Mouse (Mus musculus) limb, embryonic 13.5 days (tissue): ENCODE results near the gene Lsamp. TPM values are rescaled to one million over a fixed set of nuclear protein-coding genes. Genes with fewer than 3 reads are reported as not detected.
"Not testable (repeated sequence)": the region's sequence is repeated elsewhere in the genome, so short reads cannot be mapped to it uniquely, and the experiment has no call there.

Source experiments
- ATAC-seq: fragments of 200-750 bp; cut with Nextera tagmentation; 2 replicates; pipeline ENCODE4 v1.8.0; 2017; ENCODE audit warnings: low read depth, moderate number of reproducible peaks, moderate TSS enrichment; ENCODE audit not compliant: low FRiP score
- H3K27ac ChIP-seq: fragments of 300-500 bp; sonication (generic); 2 replicates; pipeline ENCODE4 v1.5.1; 2015; ENCODE audit warnings: inconsistent platforms, mild to moderate bottlenecking, moderate library complexity
- H3K27me3 ChIP-seq: fragments of 300-500 bp; sonication (generic); 2 replicates; pipeline ENCODE4 v1.6.1; 2015; ENCODE audit warnings: mild to moderate bottlenecking, inconsistent platforms
- H3K36me3 ChIP-seq: fragments of 300-500 bp; sonication (generic); 2 replicates; pipeline ENCODE4 v1.6.1; 2015; ENCODE audit warnings: inconsistent platforms, mild to moderate bottlenecking, moderate library complexity
- H3K4me1 ChIP-seq: fragments of 300-500 bp; sonication (generic); 2 replicates; pipeline ENCODE4 v1.6.1; 2015; ENCODE audit warnings: inconsistent platforms
- H3K4me2 ChIP-seq: fragments of 300-500 bp; sonication (generic); replicated peaks from 2 replicates; pipeline ENCODE4 v1.6.1; 2015; ENCODE audit warnings: inconsistent platforms, mild to moderate bottlenecking, moderate library complexity
- H3K4me3 ChIP-seq: fragments of 300-500 bp; sonication (generic); 2 replicates; pipeline ENCODE4 v1.5.1; 2015; ENCODE audit warnings: moderate library complexity, mild to moderate bottlenecking, inconsistent platforms
- H3K9ac ChIP-seq: fragments of 300-500 bp; sonication (generic); 2 replicates; pipeline ENCODE4 v1.6.1; 2015; ENCODE audit warnings: mild to moderate bottlenecking, inconsistent platforms
- H3K9me3 ChIP-seq: fragments of 300-500 bp; sonication (generic); 2 replicates; pipeline ENCODE4 v1.6.1; 2016; ENCODE audit warnings: inconsistent platforms
- WGBS: fragments of 180-500 bp; shearing (Covaris S2); methylation state at CpG from one replicate; pipeline ENCODE4 v1.1.7; 2015; 5-methylcytosine and 5-hydroxymethylcytosine counted together
- polyA plus RNA-seq: library from polyadenylated mRNA; unstranded; fragments of >200 nt; fragmentation: Nextera tagmentation; extraction: Ambion mirVana; gene quantifications from 2 replicates; pipeline ENCODE4 v1.2.1, GENCODE M21; 2015

The Lsamp gene
- polyA plus RNA-seq, 1 experiment from 2014 or later, result 11.3 TPM

- no peak overlapping the region for H3K4me3 ChIP-seq
- no peak for ATAC-seq
- no peak overlapping the region for H3K9ac ChIP-seq
- 82% methylated on average over 4 of the region's 4 CpGs for WGBS
- no peak overlapping the region for H3K27ac ChIP-seq
- H3K27me3 ChIP-seq, result no peaks in the 10 kb centered on the region
- H3K9me3 ChIP-seq, result no peaks in the 10 kb centered on the region
- H3K4me2 ChIP-seq, result no peak overlapping the region
- H3K36me3 ChIP-seq, result no peaks in the 10 kb centered on the region
- H3K4me1 ChIP-seq, result no peaks in the 10 kb centered on the region
These were observed 565.5 kb downstream of the Lsamp start for GRCm38 (mm10) chr16:40549663-40550062.

- H3K36me3 ChIP-seq, result no peaks in the 10 kb centered on the region
- no peak overlapping the region for H3K27ac ChIP-seq
- 0 out of 2 replicates have a peak, but pooled peaks cover 4% of the 10 kb centered on the region for H3K4me1 ChIP-seq
- no peak overlapping the region for H3K4me2 ChIP-seq
- 94% methylated on average over 1 of the region's 1 CpGs for WGBS
- H3K9me3 ChIP-seq, result no peaks in the 10 kb centered on the region
- no peak overlapping the region for H3K9ac ChIP-seq
- no peak overlapping the region for H3K4me3 ChIP-seq
- H3K27me3 ChIP-seq, result no peaks in the 10 kb centered on the region
- no peak for ATAC-seq
These were observed 571.4 kb downstream of the Lsamp start for GRCm38 (mm10) chr16:40555608-40556007.

- H3K27me3 ChIP-seq, result no peaks in the 10 kb centered on the region
- H3K36me3 ChIP-seq, result no peaks in the 10 kb centered on the region
- 22% methylated on average over 5 of the region's 5 CpGs for WGBS
- H3K27ac ChIP-seq, result no peak overlapping the region
- H3K9me3 ChIP-seq, result no peaks in the 10 kb centered on the region
- no peak for ATAC-seq
- 0 out of 2 replicates have a peak, but pooled peaks cover 4% of the 10 kb centered on the region for H3K4me1 ChIP-seq
- H3K9ac ChIP-seq, result no peak overlapping the region
- no peak overlapping the region for H3K4me2 ChIP-seq
- H3K4me3 ChIP-seq, result no peak overlapping the region
These were observed 573.6 kb downstream of the Lsamp start for GRCm38 (mm10) chr16:40557680-40558249.

GRCm38 (mm10) chr16:40567431-40567941, 583.3 kb downstream of the Lsamp start:
- no peak for ATAC-seq
- WGBS, result 69% methylated on average over 9 of the region's 9 CpGs

GRCm38 (mm10) chr16:40572085-40572745, 588.1 kb downstream of the Lsamp start:
- Histone ChIP-seq H3K27ac (no peak overlapping the region), H3K4me3 (no peak overlapping the region), H3K9ac (no peak overlapping the region), H3K9me3 (no peaks in the 10 kb centered on the region), H3K36me3 (no peaks in the 10 kb centered on the region), H3K4me2 (no peak overlapping the region), H3K4me1 (0 out of 2 replicates have a peak, but pooled peaks cover 7% of the 10 kb centered on the region), H3K27me3 (no peaks in the 10 kb centered on the region)
- 78% methylated on average over 12 of the region's 12 CpGs for WGBS
- no peak for ATAC-seq

More at GRCm38 (mm10) chr16:40567431-40567941, 583.3 kb downstream of the Lsamp start:
- Histone ChIP-seq H3K27ac (no peak overlapping the region), H3K9ac (no peak overlapping the region), H3K4me2 (no peak overlapping the region), H3K4me3 (no peak overlapping the region), H3K36me3 (no peaks in the 10 kb centered on the region), H3K9me3 (no peaks in the 10 kb centered on the region), H3K4me1 (no peaks in the 10 kb centered on the region), H3K27me3 (no peaks in the 10 kb centered on the region)

GRCm38 (mm10) chr16:40582076-40582475, 597.9 kb downstream of the Lsamp start:
- H3K9ac ChIP-seq, result no peak overlapping the region
- H3K9me3 ChIP-seq, result no peaks in the 10 kb centered on the region
- 60% methylated on average over 3 of the region's 3 CpGs for whole genome bisulfite sequencing
- ATAC-seq, result no peak
- no peaks in the 10 kb centered on the region for H3K36me3 ChIP-seq
- no peak overlapping the region for H3K27ac ChIP-seq
- no peak overlapping the region for H3K4me2 ChIP-seq
- H3K27me3 ChIP-seq, result no peaks in the 10 kb centered on the region
- H3K4me3 ChIP-seq, result no peak overlapping the region
- H3K4me1 ChIP-seq, result no peaks in the 10 kb centered on the region

GRCm38 (mm10) chr16:40593161-40593560, 609.0 kb downstream of the Lsamp start:
- Histone ChIP-seq H3K4me2 (no peak overlapping the region), H3K27me3 (no peaks in the 10 kb centered on the region), H3K9ac (no peak overlapping the region), H3K4me3 (no peak overlapping the region), H3K9me3 (no peaks in the 10 kb centered on the region), H3K36me3 (no peaks in the 10 kb centered on the region), H3K27ac (no peak overlapping the region), H3K4me1 (peaks cover 4% of the 10 kb centered on the region; the same call in 1 of the 2 replicates)
- no peak for ATAC-seq
- 62% methylated on average over 6 of the region's 6 CpGs for WGBS

GRCm38 (mm10) chr16:40601431-40602387, 617.5 kb downstream of the Lsamp start:
- Histone ChIP-seq H3K9ac (no peak overlapping the region), H3K27me3 (no peaks in the 10 kb centered on the region), H3K4me1 (no peaks in the 10 kb centered on the region), H3K36me3 (no peaks in the 10 kb centered on the region), H3K4me2 (no peak overlapping the region), H3K4me3 (no peak overlapping the region), H3K27ac (no peak overlapping the region), H3K9me3 (no peaks in the 10 kb centered on the region)
- no peak; the same call in 1 of the 2 replicates for ATAC-seq
- WGBS, result 58% methylated on average over 4 of the region's 4 CpGs

- Histone ChIP-seq H3K4me3 (no peak overlapping the region), H3K27me3 (no peaks in the 10 kb centered on the region), H3K9ac (no peak overlapping the region), H3K4me1 (no peaks in the 10 kb centered on the region), H3K9me3 (no peaks in the 10 kb centered on the region), H3K36me3 (no peaks in the 10 kb centered on the region), H3K27ac (no peak overlapping the region), H3K4me2 (no peak overlapping the region)
- ATAC-seq, result no peak
- WGBS, result 44% methylated on average over 3 of the region's 3 CpGs
These were observed 623.3 kb downstream of the Lsamp start for GRCm38 (mm10) chr16:40607509-40607908.

GRCm38 (mm10) chr16:40616697-40617096, 632.5 kb downstream of the Lsamp start:
- not testable (repeated sequence) for H3K4me2 ChIP-seq, H3K4me1 ChIP-seq, H3K9ac ChIP-seq, H3K4me3 ChIP-seq, H3K27me3 ChIP-seq, H3K27ac ChIP-seq, H3K36me3 ChIP-seq, ATAC-seq, H3K9me3 ChIP-seq
- WGBS, result 20% methylated on average over 1 of the region's 1 CpGs

GRCm38 (mm10) chr16:40621086-40621485, 636.9 kb downstream of the Lsamp start:
- not testable (repeated sequence) for H3K4me3 ChIP-seq, H3K4me1 ChIP-seq, H3K36me3 ChIP-seq, H3K9me3 ChIP-seq, H3K9ac ChIP-seq, H3K27me3 ChIP-seq, ATAC-seq, H3K27ac ChIP-seq, H3K4me2 ChIP-seq
- WGBS, result 56% methylated on average over 7 of the region's 7 CpGs

GRCm38 (mm10) chr16:40627159-40627558, 643.0 kb downstream of the Lsamp start:
- WGBS, result 84% methylated on average over 5 of the region's 5 CpGs
- H3K36me3 ChIP-seq, result no peaks in the 10 kb centered on the region
- H3K9ac ChIP-seq, result no peak overlapping the region
- H3K27ac ChIP-seq, result no peak overlapping the region
- H3K4me3 ChIP-seq, result no peak overlapping the region
- H3K27me3 ChIP-seq, result no peaks in the 10 kb centered on the region
- no peak for ATAC-seq
- H3K9me3 ChIP-seq, result no peaks in the 10 kb centered on the region
- H3K4me1 ChIP-seq, result no peaks in the 10 kb centered on the region
- H3K4me2 ChIP-seq, result no peak overlapping the region
